Mouse (Mus musculus): Measurements from ENCODE around the gene Ppm1m. TPM values are rescaled to one million over a fixed set of nuclear protein-coding genes. Genes with fewer than 3 reads are reported as not detected.
A peak's percentile ranks its signal among the peaks of the same experiment; 100 is the strongest.

Ppm1m gene
- polyA plus RNA-seq, 1 experiment from 2014 or later: 33.4 TPM

- 83% methylated on average over 10 of the region's 10 CpGs for WGBS
These were observed 42.0 kb downstream of the Ppm1m start for GRCm38 (mm10) chr9:106157623-106157925.

GRCm38 (mm10) chr9:106156921-106157622 lies 42.5 kb downstream of the Ppm1m start:
- H3K27ac ChIP-seq (ENCODE audit: low read length): no peak overlapping the region
- H3K27me3 ChIP-seq (replicated peaks; ENCODE audit: insufficient read depth, low read length): no peaks in the 10 kb centered on the region
- no peak for DNase-seq (ENCODE audit: low spot score)
- no peak for ATAC-seq
- TF ChIP-seq EP300 (IDR thresholded peaks at IDR 0.05): no peak
- no peak; the same call in 1 of the 2 replicates for TF ChIP-seq CTCF (IDR thresholded peaks at IDR 0.05)
- H3K4me3 ChIP-seq (ENCODE audit: low read depth, low read length): no peak overlapping the region
- H3K4me2 ChIP-seq (replicated peaks; ENCODE audit: low read depth, low read length): no peak overlapping the region
- H3K9ac ChIP-seq (replicated peaks; ENCODE audit: low read depth): no peak overlapping the region
- H3K4me1 ChIP-seq (ENCODE audit: insufficient read depth, low read depth, low read length): no peaks in the 10 kb centered on the region
- 83% methylated on average over 19 of the region's 21 CpGs for WGBS
- no peaks in the 10 kb centered on the region for H3K9me3 ChIP-seq (ENCODE audit: low read length)
- H3K36me3 ChIP-seq (ENCODE audit: insufficient read depth, low read length): no peaks in the 10 kb centered on the region

More at GRCm38 (mm10) chr9:106157623-106157925, 42.0 kb downstream of the Ppm1m start:
- Histone ChIP-seq H3K27me3 (replicated peaks; ENCODE audit: insufficient read depth, low read length) (no peaks in the 10 kb centered on the region), H3K4me2 (replicated peaks; ENCODE audit: low read depth, low read length) (no peak overlapping the region), H3K4me1 (ENCODE audit: insufficient read depth, low read depth, low read length) (no peaks in the 10 kb centered on the region), H3K9me3 (ENCODE audit: low read length) (no peaks in the 10 kb centered on the region), H3K36me3 (ENCODE audit: insufficient read depth, low read length) (no peaks in the 10 kb centered on the region), H3K27ac (ENCODE audit: low read length) (no peak overlapping the region), H3K4me3 (ENCODE audit: low read depth, low read length) (no peak overlapping the region), H3K9ac (replicated peaks; ENCODE audit: low read depth) (no peak overlapping the region)
- DNase-seq (ENCODE audit: low spot score) (no peak), ATAC-seq (no peak)
- no peak; the same call in 1 of the 2 replicates for TF ChIP-seq CTCF (IDR thresholded peaks at IDR 0.05)
- no peak for TF ChIP-seq EP300 (IDR thresholded peaks at IDR 0.05)

- H3K4me1 ChIP-seq (ENCODE audit: insufficient read depth, low read depth, low read length): no peaks in the 10 kb centered on the region
- no peak overlapping the region for H3K4me2 ChIP-seq (replicated peaks; ENCODE audit: low read depth, low read length)
- H3K9ac ChIP-seq (replicated peaks; ENCODE audit: low read depth): no peak overlapping the region
- peak; percentile 54 for DNase-seq (ENCODE audit: low spot score)
- ATAC-seq: no peak
- no peak overlapping the region for H3K27ac ChIP-seq (ENCODE audit: low read length)
- no peaks in the 10 kb centered on the region for H3K36me3 ChIP-seq (ENCODE audit: insufficient read depth, low read length)
- H3K4me3 ChIP-seq (ENCODE audit: low read depth, low read length): no peak overlapping the region
- no peaks in the 10 kb centered on the region for H3K9me3 ChIP-seq (ENCODE audit: low read length)
- 60% methylated on average over 5 of the region's 5 CpGs for WGBS
- TF ChIP-seq CTCF (IDR thresholded peaks at IDR 0.05) (peak; percentile 74), EP300 (IDR thresholded peaks at IDR 0.05) (no peak)
- no peaks in the 10 kb centered on the region for H3K27me3 ChIP-seq (replicated peaks; ENCODE audit: insufficient read depth, low read length)
These were observed 43.1 kb downstream of the Ppm1m start for GRCm38 (mm10) chr9:106156419-106156818.

- no peak for ATAC-seq
- TF ChIP-seq EP300 (IDR thresholded peaks at IDR 0.05): no peak
- TF ChIP-seq CTCF (IDR thresholded peaks at IDR 0.05): no peak
- WGBS: 73% methylated on average over 9 of the region's 9 CpGs
- H3K27ac ChIP-seq (ENCODE audit: low read length): no peak overlapping the region
- H3K4me3 ChIP-seq (ENCODE audit: low read depth, low read length): no peak overlapping the region
- H3K9ac ChIP-seq (replicated peaks; ENCODE audit: low read depth): no peak overlapping the region
- no peaks in the 10 kb centered on the region for H3K9me3 ChIP-seq (ENCODE audit: low read length)
- no peaks in the 10 kb centered on the region; the same call in 1 of the 2 replicates for H3K4me1 ChIP-seq (ENCODE audit: insufficient read depth, low read depth, low read length)
- H3K27me3 ChIP-seq (replicated peaks; ENCODE audit: insufficient read depth, low read length): peaks cover 11% of the 10 kb centered on the region
- DNase-seq (ENCODE audit: low spot score): no peak
- H3K4me2 ChIP-seq (replicated peaks; ENCODE audit: low read depth, low read length): no peak overlapping the region
- no peaks in the 10 kb centered on the region for H3K36me3 ChIP-seq (ENCODE audit: insufficient read depth, low read length)
These were observed 45.4 kb downstream of the Ppm1m start for GRCm38 (mm10) chr9:106154106-106154505.

- no peak for TF ChIP-seq EP300 (IDR thresholded peaks at IDR 0.05)
- TF ChIP-seq CTCF (IDR thresholded peaks at IDR 0.05): no peak
- Histone ChIP-seq H3K36me3 (ENCODE audit: insufficient read depth, low read length) (no peaks in the 10 kb centered on the region), H3K9me3 (ENCODE audit: low read length) (no peaks in the 10 kb centered on the region), H3K27me3 (replicated peaks; ENCODE audit: insufficient read depth, low read length) (peaks cover 18% of the 10 kb centered on the region), H3K9ac (replicated peaks; ENCODE audit: low read depth) (no peak overlapping the region), H3K27ac (ENCODE audit: low read length) (no peak overlapping the region), H3K4me3 (ENCODE audit: low read depth, low read length) (peak overlapping the region; percentile 19; the same call in 1 of the 2 replicates), H3K4me1 (ENCODE audit: insufficient read depth, low read depth, low read length) (no peaks in the 10 kb centered on the region; the same call in 1 of the 2 replicates), H3K4me2 (replicated peaks; ENCODE audit: low read depth, low read length) (peak overlapping the region; percentile 47)
- WGBS: 16% methylated on average over 10 of the region's 10 CpGs
- ATAC-seq (no peak), DNase-seq (ENCODE audit: low spot score) (no peak)
These were observed 50.2 kb downstream of the Ppm1m start for GRCm38 (mm10) chr9:106149399-106149754.

GRCm38 (mm10) chr9:106148541-106149398 lies 50.8 kb downstream of the Ppm1m start:
- ATAC-seq: peak; percentile 38
- Histone ChIP-seq H3K4me1 (ENCODE audit: insufficient read depth, low read depth, low read length) (no peaks in the 10 kb centered on the region; the same call in 1 of the 2 replicates), H3K27ac (ENCODE audit: low read length) (no peak overlapping the region), H3K9me3 (ENCODE audit: low read length) (no peaks in the 10 kb centered on the region), H3K4me2 (replicated peaks; ENCODE audit: low read depth, low read length) (peak overlapping the region; percentile 47), H3K9ac (replicated peaks; ENCODE audit: low read depth) (no peak overlapping the region), H3K36me3 (ENCODE audit: insufficient read depth, low read length) (no peaks in the 10 kb centered on the region), H3K27me3 (replicated peaks; ENCODE audit: insufficient read depth, low read length) (peaks cover 18% of the 10 kb centered on the region), H3K4me3 (ENCODE audit: low read depth, low read length) (peak overlapping the region; percentile 19)
- DNase-seq (ENCODE audit: low spot score): peak; percentile 8
- TF ChIP-seq CTCF (IDR thresholded peaks at IDR 0.05) (no peak), EP300 (IDR thresholded peaks at IDR 0.05) (no peak)
- WGBS: 2% methylated on average over 34 of the region's 36 CpGs
